Mouse (Mus musculus): ENCODE data around the gene Tfap2a.

The Tfap2a gene

GRCm38 (mm10) chr13:40738196-40738880 lies at the start of gene Tfap2a:
TSS of gene Tfap2a (minus strand) at chr13:40738376.
- no peak for DNase-seq (ENCODE audit: low spot score in 2 of 2)

- no peak for DNase-seq (ENCODE audit: low spot score in 2 of 2)
Observed at GRCm38 (mm10) chr13:40784202-40784771, 46.1 kb upstream of the Tfap2a start.

- DNase-seq (ENCODE audit: low spot score in 2 of 2), result no peak
Observed at GRCm38 (mm10) chr13:40757995-40758394, 19.8 kb upstream of the Tfap2a start.

GRCm38 (mm10) chr13:40756356-40756755 lies 18.2 kb upstream of the Tfap2a start:
- DNase-seq (ENCODE audit: low spot score in 2 of 2), result no peak

- DNase-seq (ENCODE audit: low spot score in 2 of 2), result no peak
Observed at GRCm38 (mm10) chr13:40754091-40754490, 15.9 kb upstream of the Tfap2a start.

GRCm38 (mm10) chr13:40751889-40752288 lies 13.7 kb upstream of the Tfap2a start:
- DNase-seq (ENCODE audit: low spot score in 2 of 2), result no peak

GRCm38 (mm10) chr13:40749603-40749905 lies 11.4 kb upstream of the Tfap2a start:
- DNase-seq (ENCODE audit: low spot score in 2 of 2), result no peak

- no peak for DNase-seq (ENCODE audit: low spot score in 2 of 2)
Observed at GRCm38 (mm10) chr13:40748785-40749602, 10.8 kb upstream of the Tfap2a start.

GRCm38 (mm10) chr13:40744111-40744805 lies 6.1 kb upstream of the Tfap2a start:
- no peak for DNase-seq (ENCODE audit: low spot score in 2 of 2)

- no peak for DNase-seq (ENCODE audit: low spot score in 2 of 2)
Observed at GRCm38 (mm10) chr13:40743221-40743620, 5.0 kb upstream of the Tfap2a start.

GRCm38 (mm10) chr13:40741841-40742550 lies 3.8 kb upstream of the Tfap2a start:
- DNase-seq (ENCODE audit: low spot score in 2 of 2), result no peak

- no peak for DNase-seq (ENCODE audit: low spot score in 2 of 2)
Observed at GRCm38 (mm10) chr13:40741436-40741835, 3.3 kb upstream of the Tfap2a start.

- DNase-seq (ENCODE audit: low spot score in 2 of 2), result no peak
Observed at GRCm38 (mm10) chr13:40740727-40741360, 2.7 kb upstream of the Tfap2a start.

GRCm38 (mm10) chr13:40739901-40740300 lies 1.7 kb upstream of the Tfap2a start:
- DNase-seq (ENCODE audit: low spot score in 2 of 2), result no peak

GRCm38 (mm10) chr13:40739121-40739650 lies 1.0 kb upstream of the Tfap2a start:
- DNase-seq (ENCODE audit: low spot score in 2 of 2), result no peak

GRCm38 (mm10) chr13:40737761-40738160 lies 415 bp downstream of the Tfap2a start:
- DNase-seq (ENCODE audit: low spot score in 2 of 2), result no peak

- no peak for DNase-seq (ENCODE audit: low spot score in 2 of 2)
Observed at GRCm38 (mm10) chr13:40737099-40737498, 1.1 kb downstream of the Tfap2a start.

GRCm38 (mm10) chr13:40736107-40736780 lies 1.9 kb downstream of the Tfap2a start:
- DNase-seq (ENCODE audit: low spot score in 2 of 2), result no peak

GRCm38 (mm10) chr13:40735416-40736106 lies 2.6 kb downstream of the Tfap2a start:
- no peak for DNase-seq (ENCODE audit: low spot score in 2 of 2)

Data from right cerebral cortex, postnatal 36 days (tissue).